Mouse (Mus musculus) T-cell, adult 2 months (primary cell): ENCODE measurements around the gene Krt32.

Experiments
- DNase-seq: peaks from one replicate; pipeline ENCODE4 v3.0.0; 2022; ENCODE audit warnings: low spot score

Gene Krt32

DNA sequence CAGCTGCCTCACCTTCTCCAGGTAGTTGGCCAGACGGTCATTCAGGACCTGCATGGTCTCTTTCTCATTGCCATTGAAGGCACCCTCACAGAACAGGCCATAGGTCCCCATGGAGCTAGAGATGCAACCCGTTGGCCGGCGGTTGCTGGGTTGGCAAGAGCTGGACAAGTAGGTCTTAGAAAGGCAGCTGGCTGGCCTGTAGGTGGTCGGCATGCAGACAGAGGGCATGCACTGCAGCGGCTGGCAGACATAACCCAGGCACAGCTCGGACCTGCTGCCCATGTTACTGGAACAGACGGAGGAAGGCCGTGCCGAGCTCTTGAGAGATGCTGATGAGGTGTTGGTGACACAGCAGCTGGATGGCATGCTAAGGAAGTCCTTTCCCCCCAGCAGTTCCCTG is at the start of gene Krt32:
TSS of gene Krt32 (minus strand) at position 366 of the 400 bp plus-strand sequence.
- DNase-seq, result no peak

DNA sequence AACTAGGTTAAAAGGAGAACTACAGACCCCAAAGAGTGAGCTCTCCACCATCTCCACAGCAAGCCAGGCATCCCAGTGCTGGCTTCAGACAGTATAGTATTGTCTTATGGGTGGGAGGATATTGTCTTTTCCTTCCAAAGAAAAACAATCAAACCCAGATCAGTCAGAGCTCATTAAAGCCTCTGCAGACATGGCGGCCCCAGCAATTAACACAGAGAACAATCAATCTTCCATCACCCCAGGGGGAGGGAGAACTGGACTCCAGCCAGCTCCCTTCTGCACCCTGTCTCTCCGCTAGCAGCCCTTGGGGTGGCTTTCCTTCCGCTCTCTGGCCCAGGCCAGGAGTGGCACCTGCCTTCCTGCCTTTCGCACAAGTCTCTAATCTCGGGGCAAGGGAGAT is 49.7 kb upstream of the Krt32 start:
- no peak for DNase-seq

DNA sequence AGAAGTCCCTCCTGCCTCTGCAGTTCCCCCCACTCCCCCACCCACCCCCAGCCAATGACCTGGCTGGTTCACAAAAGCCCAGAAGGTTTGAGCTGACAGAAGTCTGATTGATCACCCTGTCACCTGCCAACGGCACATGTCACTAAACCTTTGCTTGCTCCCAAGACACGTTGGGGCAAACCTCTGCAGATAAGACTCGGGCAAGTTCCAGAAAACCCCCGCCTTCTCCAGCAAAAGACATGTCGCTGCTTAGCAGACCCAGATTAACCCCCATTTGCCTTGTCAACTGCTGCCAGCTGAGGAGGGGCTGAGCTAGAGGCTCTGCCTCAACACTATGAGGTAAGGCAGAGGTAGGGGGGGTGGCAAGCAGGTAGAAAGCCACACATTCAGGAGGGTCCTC is 48.5 kb upstream of the Krt32 start:
- no peak for DNase-seq

DNA sequence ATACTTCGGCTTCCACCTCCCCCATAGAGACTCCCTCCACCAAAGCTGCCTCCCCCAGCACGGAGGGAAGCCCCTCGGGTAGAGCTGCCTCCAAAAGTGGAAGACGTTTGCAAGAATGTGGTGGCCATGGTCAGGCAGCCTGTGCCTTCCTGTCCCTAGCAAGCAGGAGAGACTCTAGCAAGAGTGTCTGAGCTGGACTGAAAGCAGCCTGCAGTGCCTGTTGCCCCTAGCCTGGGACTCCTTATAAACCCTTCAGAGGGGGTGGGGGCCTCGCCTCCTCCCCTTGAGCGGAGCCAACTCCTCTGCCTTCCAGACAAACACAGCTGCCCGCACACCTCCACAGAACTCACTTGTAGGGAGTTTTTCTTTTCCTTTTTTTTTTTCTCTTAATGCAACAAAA is 47.7 kb upstream of the Krt32 start, which contains the start of gene Krt15:
TSS of gene Krt15 (minus strand) at position 198 of the 400 bp plus-strand sequence.
- no peak for DNase-seq

DNA sequence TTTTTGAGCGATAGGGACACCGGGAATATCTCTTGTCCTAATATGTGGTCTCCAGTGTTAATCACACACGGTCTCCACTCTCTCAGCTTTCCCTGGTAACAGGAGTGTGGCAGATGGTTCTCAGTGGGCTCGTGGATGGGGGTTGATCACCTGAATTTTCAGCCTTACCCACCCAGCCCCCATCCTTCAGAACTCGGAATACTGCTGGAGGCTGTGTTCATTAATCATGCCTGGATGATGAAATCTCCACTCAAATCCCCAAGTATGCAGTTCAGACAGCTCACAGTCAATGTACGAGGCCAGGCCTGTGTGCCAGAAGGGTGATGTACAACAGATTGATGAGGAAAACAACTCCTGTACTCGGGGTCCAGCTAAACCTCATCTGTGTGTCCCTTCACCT is 36.9 kb upstream of the Krt32 start:
- no peak for DNase-seq

DNA sequence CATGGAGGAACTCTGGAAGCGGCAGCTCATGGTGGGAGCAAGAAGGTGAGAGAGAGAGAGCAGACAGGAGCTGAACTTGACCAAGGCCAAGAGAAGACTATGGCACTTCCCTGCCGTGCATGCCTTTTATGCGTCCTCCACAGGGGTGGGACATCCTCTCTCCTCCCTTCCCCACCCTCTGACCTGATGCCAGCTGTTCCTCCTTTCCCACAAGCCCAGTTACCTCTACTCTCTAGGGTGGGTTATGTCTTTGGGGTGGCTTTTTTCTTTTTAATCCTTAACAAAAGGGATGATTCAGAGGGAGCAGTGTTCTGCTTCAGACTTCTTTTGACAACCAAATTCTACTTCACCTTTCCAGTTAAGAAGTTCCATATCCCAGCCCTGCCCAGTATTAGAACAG is 33.4 kb upstream of the Krt32 start, which contains the start of gene Krt13:
TSS of gene Krt13 (minus strand) at position 101 of the 400 bp plus-strand sequence.
- DNase-seq, result no peak

DNA sequence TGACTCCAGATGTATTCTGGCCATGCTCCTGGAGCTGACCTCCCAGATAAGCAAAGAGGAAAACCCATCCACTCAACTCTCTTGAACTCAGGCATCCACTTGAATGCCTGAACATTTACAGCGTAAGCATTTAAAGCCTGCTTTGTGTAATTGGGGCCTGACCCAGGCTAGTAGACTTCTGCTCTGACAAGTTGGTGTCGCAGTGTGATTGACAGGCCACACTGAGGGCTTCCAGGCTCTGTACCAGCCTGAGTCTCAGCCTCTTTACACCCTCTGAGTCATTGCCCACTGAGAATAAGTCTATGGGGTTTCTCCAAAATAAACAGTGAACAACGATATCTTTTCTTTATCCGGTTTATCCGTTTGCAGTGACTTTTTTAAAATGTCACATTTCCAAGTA is 32.3 kb upstream of the Krt32 start:
- no peak for DNase-seq

DNA sequence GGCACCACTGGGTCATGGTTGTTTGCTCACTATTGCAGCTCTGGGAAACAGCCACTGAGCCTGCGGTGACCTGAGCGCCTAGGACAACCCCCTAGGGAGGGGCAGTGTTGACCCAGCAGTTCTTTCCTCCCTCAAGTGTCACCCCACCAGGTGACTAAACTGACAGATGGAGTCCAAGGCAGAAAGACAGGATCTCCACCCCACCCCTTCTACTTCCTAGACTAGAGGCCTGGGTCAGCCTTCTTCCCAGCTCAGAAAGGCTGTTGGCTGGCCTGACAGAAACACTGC is 25.7 kb upstream of the Krt32 start:
- no peak for DNase-seq

DNA sequence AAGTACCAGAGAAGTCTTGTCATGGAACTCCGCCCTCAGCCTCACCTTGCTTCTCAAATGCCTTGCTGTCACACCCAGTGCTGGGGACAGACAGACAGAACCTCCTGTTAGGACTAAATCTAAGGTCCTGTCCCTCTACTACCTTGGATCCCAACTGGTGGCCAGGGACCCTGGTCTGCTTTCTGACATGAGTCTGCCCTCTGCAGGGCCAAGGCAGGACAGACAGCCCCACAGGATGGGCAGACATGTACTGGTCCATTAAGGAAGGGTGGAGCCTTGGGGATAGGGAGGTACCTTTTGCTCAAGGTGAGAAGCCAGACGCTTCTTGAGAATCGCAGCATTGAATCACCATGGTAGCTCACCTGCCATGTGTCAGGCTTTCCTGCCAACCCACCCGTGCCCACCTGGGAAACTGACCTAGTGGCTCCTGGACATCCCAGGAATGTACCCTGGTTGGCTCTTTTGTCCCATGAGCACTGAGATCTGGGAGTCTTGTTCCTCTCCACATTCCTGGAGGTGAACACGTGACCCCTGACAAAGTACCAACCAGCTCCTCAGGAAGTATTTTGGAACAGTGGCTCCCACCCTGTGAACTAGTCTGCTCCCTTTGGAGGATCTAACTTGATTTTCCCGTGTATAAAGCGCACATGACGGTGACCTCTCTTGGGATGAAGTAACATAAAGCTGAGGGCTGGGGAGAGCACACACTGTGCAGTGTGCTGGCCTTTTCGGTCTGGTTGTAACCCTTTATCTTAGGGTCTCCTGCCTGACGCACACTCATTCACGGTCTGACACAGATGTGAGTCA is 25.1 kb upstream of the Krt32 start:
- no peak for DNase-seq

DNA sequence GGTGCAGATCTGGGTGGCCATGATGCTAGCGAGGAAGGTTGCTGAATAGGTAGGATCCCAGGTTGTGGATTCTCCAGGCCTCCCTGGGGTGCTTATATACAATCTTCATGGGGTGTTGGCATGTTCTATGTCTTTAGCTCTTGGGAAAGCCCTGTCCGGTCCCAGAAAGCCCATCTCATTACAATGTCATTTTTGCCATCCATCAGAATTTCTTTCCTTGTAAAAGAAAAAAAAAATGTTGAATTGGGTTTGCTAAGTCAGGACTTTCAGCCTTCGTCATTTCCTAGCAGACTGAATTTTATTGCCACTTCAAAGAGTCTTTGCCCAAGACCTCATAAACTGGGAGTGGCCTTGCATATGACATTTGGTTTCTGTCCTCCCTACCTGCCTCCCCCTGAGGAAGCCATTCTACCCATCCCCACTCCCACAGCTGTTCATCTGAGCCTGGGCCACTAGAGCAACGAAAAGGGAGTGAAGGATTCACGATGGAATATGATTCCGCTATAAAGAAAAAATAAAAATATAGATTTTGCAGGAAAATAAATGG is 17.6 kb upstream of the Krt32 start, which contains the start of gene Krt36:
TSS of gene Krt36 (minus strand) at position 51 of the 547 bp plus-strand sequence.
- DNase-seq, result no peak

DNA sequence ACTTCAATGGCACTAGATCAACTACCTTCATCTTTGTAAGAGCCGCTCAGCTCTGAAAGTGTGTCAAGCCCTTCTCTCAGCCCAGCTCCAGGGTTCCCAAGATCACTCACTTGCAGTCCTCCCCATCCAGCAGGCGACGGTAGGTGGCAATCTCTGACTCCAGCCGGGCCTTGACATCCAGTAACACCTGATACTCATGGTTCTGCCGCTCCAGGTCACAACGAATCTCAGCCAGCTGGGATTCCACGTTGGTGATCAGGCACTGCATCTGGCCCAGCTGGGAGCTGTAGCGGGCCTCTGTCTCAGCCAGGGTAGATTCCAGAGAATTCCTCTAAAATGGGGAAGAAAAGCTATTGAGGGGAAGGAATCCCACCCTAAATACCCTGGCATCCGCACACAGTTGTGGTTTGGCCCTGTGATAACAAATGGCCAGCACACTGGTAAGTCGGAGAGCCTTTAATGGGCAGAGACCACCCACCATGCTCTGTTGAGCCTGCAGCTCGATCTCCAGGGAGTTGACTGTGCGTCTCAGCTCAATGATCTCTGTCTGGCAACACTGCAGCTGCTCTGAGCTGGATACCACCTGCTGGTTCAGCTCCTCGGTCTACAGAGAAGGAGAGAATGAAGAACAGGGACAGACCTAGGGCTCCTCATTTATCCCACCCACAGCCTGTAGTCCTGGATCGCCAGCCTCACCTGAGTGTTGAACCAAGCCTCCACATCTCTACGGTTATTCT is 14.8 kb upstream of the Krt32 start:
- no peak for DNase-seq

DNA sequence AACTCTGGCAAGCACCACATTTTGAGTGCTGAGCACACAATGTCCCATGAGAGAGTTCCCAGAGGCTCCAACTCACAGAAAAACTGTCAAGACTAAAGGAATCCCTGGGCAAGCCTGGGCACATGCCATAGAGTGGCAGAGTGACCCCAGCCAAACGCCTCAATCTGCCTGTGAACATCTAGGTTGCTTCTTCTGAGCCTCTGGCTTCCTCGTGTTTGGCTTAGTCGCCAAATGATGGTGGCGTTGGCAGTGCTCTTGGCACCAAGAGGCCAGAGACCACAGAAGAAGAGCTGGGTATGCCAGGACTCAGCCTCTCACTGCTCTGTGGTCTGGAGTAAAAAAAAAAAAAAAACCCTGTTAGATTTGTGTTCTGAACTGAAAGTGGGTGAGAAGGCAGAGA is 12.4 kb upstream of the Krt32 start:
- DNase-seq, result no peak

DNA sequence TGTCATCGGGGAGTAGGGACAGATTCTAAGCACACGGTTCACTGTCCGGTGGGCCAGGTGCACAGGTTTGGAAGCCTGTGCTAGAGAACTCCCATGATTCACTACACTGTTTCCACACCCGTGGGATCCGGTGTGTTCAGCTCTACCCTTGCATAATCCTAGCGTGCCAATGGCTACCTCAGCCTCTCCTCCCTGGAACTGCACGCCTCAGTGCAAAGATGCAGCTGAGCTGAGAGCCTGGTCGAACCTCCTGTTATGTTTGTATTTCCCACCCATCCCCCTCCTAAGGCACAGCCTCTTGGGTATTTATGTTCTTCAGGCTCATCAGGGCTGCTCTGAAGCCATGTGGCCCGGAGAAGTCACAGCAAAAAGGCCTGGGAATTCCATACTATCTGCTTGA is 9.8 kb upstream of the Krt32 start:
- no peak for DNase-seq

DNA sequence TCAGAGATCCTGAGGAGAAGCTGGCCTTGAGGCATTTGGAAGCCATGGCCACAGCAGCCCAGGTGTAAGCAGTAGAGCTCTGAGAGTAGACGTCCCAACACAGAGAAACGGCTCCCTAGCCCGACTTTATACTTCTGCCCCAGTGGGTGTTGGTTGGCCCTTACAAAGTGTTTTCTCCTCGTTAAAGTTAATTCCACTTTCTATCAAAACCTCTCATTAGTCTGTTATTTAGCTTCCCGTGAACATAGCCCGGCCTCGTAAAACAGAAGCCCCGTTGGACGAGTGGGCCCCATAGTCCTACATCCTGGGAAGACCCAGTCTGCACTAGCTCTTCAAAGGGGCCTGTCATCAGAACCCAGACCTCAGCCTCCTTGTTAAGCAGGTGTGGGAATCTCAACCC is 8.1 kb upstream of the Krt32 start, which contains the start of gene Krt35:
TSS of gene Krt35 (minus strand) at position 101 of the 400 bp plus-strand sequence.
- DNase-seq, result no peak

DNA sequence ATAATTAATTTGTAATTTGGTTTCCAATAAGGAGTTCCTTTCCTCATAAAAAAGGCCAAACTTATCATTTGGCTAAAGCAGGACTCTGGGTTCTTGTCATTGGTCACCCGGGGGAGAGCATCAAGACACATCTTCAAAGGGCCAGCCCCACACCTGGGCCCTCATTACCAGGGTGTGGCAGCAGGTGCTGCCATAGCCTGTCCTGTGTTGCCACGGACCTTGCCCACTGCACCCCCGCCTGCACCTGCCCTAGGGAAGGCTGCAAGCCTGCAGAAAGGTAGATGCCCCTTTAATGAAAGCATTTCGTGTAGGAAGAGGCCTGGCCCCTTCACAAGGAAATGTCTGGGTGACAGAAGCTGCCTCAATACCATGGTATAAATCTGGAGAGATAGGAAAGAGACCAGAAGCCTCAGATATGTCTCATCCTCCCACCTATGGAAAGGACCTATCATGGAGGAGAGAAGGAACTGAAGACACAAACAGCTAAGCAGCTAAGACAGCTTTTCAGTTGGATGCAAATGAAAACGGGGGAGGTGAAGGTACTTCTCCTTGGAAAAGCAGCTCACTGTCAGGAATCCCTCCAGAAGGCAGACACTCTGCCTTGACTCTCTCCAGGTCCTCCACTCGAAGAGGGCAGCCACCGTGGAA is 476 bp upstream of the Krt32 start:
- DNase-seq, result no peak

DNA sequence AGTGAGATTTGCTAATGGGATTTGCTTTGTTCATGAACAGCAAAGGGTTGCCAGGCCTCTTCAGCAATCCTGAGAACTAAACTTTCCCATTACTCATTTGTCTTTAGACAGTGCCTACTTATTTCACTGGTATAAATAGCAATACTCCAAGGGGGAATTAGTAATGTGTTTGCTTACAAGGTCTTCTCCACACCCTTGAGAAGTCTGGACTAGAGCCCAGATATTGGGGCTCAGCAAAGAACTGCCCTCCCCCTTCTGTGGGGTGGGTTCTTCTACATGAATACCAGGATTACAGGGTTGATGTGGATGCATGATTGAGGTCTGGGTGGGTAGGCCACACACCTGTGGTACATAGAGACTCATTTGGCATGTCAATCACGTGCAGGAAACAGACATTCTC is 14.2 kb downstream of the Krt32 start:
- no peak for DNase-seq

DNA sequence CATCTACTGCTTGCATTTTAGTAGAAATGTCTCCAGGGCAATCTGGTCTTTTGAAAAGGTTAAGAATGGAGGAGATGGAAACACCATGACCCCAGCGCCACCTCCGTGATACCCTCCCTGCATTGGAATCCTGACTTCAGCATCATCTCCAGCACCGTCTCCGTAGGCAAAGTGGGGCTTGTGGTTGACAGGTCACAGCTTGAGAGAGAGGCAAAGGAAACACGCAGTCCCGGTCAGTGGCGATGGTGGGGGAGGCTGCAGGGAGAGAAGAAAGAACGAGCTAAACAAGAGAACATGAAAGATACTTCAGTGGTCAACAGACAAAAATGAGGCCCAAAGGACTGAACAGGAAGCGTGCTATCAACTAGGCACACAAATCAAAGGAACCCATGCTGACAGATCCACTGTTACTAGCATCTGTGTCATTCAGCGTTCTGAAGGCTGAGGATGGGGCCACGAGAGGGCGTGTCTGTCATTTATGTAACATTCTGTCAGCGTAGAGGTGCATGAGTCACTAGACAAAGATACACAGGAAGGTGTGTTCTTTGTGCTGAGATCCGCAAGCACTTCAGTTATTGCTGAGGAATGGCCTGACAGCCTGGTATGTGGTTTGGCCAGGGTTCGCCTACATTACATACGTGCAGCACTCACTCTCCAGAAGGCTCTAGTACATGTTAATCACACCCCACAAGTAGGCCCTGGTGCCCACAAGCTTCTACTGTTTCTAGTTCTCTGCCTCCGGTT is 20.6 kb downstream of the Krt32 start:
- DNase-seq, result no peak

DNA sequence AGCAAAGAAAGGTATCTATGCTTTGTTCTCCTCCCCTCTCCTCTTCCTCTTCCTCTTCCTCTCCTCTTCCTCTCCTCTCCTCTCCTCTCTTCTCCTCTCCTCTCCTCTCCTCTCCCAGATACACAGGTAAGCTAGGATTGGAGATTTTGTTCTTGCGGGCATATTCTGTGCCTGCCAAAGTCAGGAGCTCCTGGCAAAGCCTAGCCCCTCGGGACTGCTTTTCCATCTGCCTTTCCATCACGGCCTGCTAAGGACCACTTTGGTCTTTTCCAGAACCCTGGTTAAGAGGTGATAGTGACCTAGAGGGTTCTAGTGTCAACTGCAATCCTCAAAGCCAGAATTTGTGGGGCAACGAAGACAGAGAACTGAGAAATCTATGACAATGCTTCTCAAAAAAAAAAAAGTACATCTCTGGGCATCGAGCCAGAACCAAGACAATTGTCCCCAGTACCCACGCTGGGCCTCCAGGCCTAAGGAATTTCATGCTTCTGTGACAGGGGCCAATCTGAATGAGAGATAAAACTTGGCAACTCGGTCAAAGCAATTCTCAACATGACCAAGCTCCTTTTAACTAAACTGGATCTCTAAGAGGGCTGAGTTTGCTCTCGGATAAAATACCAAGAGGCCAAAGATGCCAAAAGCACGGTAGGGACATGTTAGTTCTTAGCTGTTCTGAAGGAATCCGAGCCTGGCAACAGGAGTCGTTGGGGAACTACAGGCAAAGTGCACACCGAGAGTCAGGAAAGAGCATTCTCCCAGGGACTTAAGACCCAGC is 21.6 kb downstream of the Krt32 start:
- DNase-seq, result no peak

DNA sequence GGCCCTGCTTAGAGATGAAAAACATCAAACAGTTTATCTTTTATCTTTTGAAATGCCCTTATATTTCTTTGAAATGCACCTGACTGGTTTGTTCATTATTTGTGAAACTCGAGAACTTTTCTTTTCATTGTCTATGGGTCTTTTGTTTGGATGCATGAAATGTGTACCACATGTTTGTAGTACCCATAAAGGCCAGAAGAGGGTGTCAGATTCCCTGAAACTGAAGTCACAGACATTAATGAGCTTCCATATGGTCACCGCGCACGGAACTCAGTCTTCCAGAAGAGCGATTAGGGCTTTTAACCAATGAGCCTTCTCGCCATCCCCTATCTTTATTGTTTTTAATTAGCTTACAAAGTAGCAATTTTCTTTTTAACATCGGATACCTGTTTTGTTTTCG is 29.2 kb downstream of the Krt32 start:
- no peak for DNase-seq

DNA sequence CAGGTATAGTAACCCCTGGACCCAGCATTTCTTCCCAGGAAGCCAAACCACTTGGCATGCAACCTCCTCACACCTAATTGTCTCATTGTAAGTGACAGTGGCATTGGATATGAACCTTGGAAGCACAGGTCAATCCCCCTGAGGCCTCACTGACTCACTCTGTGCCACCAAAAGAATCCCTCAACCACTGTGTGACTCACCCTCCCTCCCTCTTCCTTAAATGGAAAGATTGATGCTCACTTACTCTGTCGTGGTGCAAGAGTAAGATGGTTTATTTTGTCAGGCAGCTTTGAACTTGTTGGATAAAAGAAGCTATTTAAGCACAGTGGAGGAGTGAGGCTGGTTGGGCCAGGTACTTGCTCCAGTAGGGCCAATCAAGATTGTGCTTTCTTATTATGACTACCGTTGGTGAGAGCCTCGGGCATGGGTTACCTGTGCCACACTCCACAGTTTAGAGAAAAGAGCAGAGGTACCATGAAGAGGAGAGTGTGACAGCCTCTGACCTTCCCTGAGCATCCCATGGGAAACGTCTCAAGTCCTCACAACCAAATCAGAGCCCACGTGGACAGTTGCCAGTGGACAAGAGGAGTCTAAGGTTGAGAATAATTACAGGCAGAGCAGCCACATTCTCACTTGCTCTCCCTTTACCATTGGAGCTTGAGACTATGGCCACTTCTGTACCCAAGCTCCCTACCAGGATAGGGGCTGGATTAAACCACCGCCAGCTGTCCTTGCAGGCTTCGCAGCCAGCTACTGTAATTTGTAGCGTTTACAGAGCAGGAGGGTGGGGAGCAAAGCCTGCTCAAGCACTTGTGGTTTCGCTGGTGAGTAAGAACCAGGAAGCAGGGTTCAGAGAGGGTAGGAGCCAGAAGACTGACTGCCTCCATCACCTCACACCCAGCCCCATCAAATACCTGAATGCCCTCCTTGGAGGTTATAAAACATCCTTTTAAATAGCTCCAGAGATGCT is 32.1 kb downstream of the Krt32 start:
- no peak for DNase-seq
